Mouse (Mus musculus) cortical plate, adult 2 months (tissue): ENCODE data around the gene Kif28.

Experiments
- CTCF ChIP-seq: fragments of 200-500 bp; IDR thresholded peaks from 2 replicates; pipeline ENCODE4 v1.5.1; 2011; ENCODE audit warnings: mild to moderate bottlenecking, control low read depth, low read length; ENCODE audit not compliant: insufficient read depth; ENCODE audit errors: extremely low read depth
- POLR2A ChIP-seq: fragments of 200-500 bp; IDR thresholded peaks from 2 replicates; pipeline ENCODE4 v1.6.1; 2011; ENCODE audit warnings: mild to moderate bottlenecking, low read length, control low read depth; ENCODE audit not compliant: insufficient read depth; ENCODE audit errors: extremely low read depth

- TF ChIP-seq CTCF (no peak), POLR2A (no peak)
Observed at GRCm38 (mm10) chr1:179651224-179651623, 93.8 kb downstream of the Kif28 start.
